Mouse (Mus musculus) mouse embryonic stem cell (cell line): Measurements from ENCODE around the gene Asxl2.
"Not testable (repeated sequence)": the region's sequence is repeated elsewhere in the genome, so short reads cannot be mapped to it uniquely, and the experiment has no call there.

Source experiments
- in situ Hi-C, 2 experiments: fragments of 300-500 bp; cut with MboI; formaldehyde crosslinking; loops; 1 replicate in 1 of 2; 3 replicates in 1 of 2; pipeline ENCODE4 v1.14.3; 2019 to 2020; ENCODE audit warnings: low sequenced_read_pairs in 2 of 2, low pct_unique_long_range_greater_than_20kb in 1 of 2, mixed read lengths in 1 of 2; ENCODE audit not compliant: unreplicated experiment in 1 of 2

Asxl2 gene

DNA sequence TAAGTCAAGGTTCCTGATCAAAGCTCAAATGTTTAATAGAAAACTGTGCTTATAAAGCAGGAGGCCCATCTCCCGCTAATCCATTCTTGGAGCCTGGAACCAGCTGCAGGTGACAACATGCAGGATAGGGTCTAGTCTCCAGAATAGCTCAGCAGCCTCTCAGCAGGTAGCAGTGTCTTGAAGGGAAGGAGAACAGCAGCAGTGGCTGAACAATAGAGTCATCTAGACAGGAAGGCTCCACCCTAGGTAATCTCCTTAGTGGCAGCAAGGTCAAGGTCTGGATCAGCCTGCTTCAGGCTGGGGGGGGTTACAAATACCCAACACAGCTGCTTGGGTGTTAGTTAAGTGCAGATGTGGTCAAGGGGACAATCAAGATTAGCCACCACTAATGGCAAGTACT, 108.8 kb downstream of the Asxl2 start:
- in situ Hi-C loops, result not testable (repeated sequence)

DNA sequence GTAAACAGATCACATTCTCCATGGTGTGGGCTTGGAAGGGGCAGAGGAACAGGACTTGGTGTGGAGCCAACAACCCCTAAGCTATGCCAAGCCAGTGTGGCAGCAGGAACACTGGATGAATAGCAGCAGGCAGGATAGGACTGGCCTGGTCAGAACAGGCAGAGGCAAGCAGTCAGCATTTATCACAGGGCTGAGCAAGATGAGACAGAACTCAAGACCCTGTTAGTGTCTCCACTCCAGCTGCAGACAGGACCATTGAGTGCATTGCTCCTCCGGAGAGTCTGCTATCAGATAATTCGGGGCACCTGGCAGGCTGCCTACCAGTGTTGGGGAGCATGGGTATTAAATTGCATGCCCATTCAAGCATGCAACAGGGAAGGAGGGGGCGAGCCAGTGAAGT, 111.0 kb downstream of the Asxl2 start:
- in situ Hi-C loops, result no loop called here

DNA sequence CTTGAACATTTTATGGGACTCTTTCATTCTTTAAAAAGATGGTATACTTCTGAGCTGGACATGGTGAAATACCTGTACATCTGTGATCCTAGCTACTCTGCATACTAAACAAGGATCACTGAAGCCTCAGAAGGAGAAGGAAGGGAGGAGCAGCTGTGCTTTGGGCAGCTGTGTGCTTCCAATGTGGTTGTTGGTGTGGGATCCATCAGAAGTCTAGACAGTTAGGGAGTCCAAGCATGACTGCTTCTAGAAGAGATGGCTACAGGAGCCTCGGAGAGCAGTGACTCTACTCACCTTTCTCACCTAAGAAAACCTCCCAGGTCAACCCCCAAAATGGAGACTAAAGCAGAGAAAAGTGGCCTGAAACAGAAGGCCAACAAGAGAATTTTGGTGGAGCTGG, 111.4 kb downstream of the Asxl2 start:
- in situ Hi-C loops, result no loop called here

DNA sequence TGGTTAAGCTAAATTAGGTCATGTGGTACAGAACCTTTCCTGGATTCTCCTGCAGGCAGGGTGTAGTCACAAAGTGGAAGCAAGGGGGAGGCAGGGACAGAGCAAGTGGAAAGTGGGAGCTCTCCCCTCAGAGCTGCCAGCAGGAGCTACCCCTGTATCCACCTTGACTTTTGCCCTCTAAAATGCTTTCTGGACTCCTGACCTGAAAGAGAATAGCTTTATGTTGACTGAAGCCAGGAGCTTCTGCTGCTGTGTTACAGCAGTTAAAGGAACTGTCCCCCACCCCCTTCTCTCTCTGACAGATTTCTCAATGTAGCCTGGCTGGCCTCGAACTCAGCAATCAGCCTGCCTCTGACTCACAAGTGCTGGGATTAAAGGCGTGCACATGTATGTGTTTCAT, 112.9 kb downstream of the Asxl2 start:
- in situ Hi-C loops, result no loop called here

DNA sequence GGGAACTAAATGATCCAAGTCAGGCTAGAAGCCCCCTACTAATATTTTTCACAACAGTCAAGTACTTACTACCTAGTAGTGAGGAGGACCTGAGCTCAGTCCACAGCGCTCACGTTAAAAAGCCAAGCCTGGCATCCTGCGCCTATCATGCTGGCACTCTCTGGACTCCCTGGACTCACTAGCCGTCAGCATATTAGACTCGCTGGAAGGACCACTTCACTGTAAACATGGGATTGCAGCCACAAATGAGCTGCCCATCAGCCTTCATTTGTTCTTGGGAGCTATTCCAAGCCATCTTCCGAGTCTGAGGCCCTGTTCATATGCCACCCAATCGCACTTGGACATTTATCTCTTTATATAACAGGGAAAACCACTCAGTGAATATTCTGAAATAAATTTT, 114.2 kb downstream of the Asxl2 start:
- in situ Hi-C loops, result no loop called here

DNA sequence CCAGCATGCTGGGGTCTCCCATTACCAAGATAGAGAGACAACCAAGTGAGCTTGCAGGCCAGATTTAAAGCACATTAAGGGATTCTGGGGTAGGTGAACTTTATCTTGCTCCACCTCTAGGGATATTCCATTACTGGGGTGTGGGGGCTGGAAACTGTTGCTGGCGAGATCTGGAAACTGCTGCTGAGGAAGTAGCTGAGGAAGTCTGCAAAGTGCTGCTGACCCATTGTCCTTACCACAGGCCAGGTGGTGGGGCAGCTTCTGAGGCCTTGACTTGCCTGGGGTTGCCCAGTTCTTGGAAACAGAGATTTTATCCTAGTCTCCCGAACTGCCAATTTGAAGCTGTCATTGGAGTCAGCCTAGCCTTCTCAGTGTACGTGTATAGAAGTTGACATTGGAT, 118.8 kb downstream of the Asxl2 start:
- in situ Hi-C loops, result no loop called here

DNA sequence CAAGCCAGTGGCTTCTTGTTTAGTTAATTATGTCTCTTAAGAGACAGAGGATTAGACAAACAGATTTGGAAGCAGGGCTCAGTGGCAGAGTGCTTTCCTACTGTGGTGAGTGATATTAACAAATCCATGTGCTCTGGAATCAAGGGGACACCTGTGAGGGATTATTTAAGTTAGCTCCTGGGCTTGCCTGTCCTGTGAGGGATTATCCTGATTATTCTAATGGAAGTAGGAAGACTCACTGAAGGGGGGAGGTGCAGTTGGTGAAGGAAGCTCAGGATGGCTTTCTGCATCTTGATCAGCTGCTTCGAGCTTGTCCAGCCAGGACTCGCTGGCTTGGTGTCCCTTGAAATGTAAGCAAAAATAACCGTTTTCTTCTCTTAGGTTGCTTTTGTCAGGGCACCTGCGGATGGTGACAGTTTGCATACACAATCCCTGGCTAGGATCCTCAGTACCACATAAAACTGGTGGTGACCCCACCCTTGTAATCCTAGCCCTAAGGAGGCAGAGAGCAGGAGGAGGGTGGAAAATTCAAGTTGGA, 119.5 kb downstream of the Asxl2 start:
- in situ Hi-C loops, result no loop called here

DNA sequence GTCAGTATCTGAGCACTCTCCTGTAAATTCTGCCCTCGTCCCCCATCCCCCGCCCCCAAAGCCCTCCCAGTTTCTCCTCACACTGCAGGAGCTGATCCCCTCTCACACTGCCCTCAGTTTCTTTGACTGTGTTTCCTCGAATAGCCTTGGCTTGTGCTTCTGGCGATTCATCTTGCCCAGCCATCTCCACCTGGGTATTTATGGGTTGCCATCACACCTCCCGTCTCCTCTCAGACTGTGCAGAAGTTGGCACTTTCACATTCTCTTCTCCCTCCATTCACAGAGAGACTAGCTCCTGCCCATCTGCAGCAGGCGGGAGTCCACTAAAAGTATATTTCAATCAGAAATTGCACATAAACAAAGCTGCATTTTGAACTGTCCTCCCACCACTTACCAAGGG, 120.1 kb downstream of the Asxl2 start:
- in situ Hi-C loops, result no loop called here

DNA sequence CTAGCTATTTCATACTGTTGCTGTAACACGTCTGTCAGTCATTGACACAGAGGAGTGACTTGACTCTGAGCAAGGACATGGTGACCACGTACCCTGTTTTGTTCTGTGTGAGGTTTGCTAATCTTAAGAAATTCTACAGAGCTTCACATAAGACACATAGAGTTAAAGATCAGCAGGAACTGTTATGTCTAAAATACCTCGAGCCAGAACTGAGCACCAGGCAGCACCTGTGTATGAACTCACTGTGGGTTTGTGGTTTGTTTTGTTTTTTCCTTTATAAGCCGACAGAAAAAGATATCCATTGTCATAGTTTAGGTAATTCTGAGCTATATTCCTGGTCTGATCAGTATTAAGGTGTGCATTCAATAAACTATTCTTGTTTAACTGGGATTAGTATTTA, 120.8 kb downstream of the Asxl2 start:
- in situ Hi-C loops, result no loop called here

DNA sequence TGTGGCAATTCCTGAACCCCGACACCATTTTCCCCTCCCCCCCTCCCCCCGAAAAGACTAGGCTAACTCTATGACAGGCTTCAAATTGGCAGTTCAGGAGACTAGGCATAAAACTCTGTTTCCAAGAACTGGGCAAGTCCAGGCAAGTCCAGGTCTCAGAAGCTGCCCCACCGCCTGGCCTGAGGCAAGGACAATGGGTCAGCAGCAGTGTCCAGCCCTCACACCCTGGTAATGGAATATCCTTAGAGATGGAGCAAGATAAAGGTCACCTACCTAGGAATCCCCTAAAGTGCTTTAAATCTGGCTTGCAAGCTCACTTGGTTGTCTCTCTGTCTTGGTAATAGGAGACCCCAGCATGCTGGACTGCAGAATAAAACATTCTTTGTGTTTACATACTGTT, 121.3 kb downstream of the Asxl2 start:
- in situ Hi-C loops, result no loop called here

DNA sequence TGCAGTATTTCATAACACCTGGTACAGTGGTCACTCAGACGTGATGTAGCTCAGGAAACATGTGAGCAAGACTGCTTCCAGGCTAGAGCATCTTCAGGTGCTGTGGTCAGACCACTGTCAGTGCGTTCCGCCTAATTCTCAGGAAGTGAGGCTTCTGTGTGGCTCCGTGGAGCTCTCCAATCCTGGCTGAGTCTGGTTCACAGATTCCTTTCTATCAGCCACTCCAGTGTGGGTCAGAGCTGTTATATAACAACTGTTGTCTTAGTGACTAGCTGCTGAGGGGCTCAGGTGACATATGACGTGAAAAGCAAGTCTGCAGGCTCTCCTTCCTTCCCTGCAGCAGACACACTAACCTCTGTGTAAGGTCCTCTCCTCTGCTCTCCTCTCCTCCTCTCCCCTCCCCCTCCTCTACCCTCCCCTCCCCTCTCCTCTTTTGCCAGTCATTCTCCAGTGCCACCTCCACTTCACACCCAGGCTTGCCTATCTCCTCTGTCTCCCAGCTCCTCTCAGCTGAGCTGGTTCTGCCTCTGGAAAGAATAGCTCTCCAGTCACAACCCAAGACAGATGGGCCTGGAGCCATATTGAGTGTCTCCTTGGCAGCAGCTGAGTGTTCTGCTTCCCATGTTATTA, 122.0 kb downstream of the Asxl2 start:
- in situ Hi-C loops, result no loop called here

DNA sequence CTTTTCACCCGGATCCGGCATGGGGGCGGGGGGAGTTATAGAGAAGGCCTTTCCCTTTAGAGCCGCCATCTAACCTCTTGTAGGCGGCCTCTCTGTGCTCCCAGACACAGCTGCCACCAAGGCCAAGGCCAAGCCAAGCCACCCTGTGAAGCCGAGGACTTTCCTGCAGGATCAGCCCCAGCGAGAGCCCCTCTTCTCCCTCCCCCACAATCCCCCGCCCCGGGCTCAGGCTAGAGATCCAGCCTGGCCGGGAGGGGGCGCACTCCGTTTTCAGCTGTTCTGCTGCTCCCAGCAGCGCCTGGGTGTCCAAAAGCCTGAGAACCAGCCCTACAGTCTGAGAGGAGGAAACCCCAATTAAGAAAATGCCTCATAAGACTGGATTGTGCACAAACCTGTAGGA, 123.6 kb downstream of the Asxl2 start:
- in situ Hi-C loops, result no loop called here
